Mouse (Mus musculus) lung, postnatal 0 days (tissue): ENCODE data around the gene Vps16.

ENCODE experiments used
- CTCF ChIP-seq: IDR thresholded peaks from 2 replicates; pipeline ENCODE4 v1.5.1; 2016; ENCODE audit warnings: antibody characterized with exemption, mild to moderate bottlenecking
- EP300 ChIP-seq: IDR thresholded peaks from 2 replicates; pipeline ENCODE4 v1.6.1; 2016; ENCODE audit warnings: antibody characterized with exemption, mild to moderate bottlenecking, control low read depth

GRCm38 (mm10) chr2:130453421-130453820, 29.3 kb downstream of the Vps16 start:
- TF ChIP-seq CTCF: no peak
- TF ChIP-seq EP300: no peak
